Mouse (Mus musculus) adipocyte (in vitro differentiated cells): ENCODE results near the gene Oasl1.
"Not testable (repeated sequence)": the region's sequence is repeated elsewhere in the genome, so short reads cannot be mapped to it uniquely, and the experiment has no call there.

Source experiments
- DNase-seq: peaks from one replicate; pipeline ENCODE4 v3.0.0-alpha.2; 2016; ENCODE audit warnings: low spot score

Gene Oasl1

DNA sequence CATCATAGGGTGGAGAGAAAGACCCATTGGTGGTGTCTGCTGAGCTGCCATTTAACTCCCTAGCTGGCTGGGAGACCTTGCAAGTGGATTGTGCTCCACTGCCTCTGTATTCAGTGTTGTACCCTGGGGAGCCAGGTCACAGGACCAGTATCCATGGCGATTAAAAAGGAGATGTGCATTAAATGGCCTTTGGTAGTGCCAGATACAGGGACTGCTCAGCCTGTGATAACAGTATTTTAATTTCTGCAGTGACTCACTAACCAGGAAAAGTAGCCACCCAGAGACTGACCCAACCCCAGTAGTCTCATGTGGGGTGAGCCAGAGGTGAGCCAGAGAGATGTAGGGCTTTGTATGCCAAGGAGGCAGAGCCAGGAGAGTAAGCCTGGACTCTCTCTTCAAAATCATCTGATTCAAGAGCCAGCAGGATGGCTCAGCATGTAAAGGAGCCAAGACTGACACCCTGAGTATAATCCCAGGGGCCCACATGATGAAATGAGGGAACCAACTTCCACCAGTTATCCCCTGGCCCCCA is 3.2 kb downstream of the Oasl1 start:
- peak; percentile 34 for DNase-seq

DNA sequence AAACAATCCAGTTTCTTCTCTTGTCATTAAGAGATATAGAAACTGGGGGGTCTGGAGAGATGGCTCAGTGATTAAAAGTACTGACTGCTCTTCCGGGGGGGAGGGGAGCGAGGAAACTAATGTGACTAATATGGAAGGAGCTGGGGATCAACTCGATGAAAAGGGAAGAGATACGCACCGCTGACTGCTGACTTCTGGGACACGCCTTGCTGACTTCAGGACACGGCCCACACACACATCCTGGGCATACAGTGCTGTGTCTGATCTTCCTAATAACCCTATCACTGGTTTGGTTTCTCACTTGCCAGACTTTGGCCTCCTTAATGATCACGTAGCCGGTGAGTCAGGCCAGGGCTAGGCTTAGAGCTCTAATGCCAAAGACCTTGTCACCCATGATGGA is 3.7 kb downstream of the Oasl1 start:
- DNase-seq, result no peak

DNA sequence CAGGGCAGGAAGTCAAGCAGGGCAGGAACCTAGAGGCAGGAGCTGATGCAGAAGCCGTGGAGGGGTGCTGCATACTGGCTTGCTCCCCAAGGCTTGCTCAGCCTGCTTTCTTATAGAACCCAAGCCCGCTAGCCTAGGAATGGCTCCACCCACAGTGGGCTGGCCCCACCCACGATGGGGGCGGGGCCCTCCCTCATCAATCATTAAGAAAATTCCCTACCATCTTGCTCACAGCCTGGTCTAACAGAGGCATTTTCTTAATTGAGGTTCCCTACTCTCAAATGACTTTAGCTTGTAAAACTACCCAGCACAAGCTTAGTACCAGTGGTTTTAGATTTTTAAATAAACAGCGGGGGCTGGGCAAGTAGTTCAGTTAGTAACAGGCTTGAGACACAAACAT is 8.6 kb downstream of the Oasl1 start:
- no peak for DNase-seq

DNA sequence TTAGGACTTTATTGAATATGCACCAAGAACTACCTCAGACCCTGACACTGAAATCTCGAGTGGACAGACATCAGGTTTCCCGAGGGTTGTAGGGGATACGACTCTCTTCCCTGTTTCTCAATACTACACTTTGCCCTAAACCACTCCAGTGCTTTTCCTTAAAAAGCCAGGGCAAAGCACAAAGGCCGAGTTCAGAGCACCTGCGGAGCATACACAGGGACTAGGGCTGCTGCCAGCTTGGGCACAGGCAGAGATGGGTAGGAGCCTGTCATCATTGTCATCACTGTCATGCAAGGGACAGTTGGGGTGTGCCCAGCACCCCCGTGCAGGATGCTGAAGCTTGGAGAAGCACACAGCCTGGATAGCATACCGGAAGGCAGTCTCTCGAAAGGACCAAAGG is 10.2 kb downstream of the Oasl1 start:
- DNase-seq, result no peak

DNA sequence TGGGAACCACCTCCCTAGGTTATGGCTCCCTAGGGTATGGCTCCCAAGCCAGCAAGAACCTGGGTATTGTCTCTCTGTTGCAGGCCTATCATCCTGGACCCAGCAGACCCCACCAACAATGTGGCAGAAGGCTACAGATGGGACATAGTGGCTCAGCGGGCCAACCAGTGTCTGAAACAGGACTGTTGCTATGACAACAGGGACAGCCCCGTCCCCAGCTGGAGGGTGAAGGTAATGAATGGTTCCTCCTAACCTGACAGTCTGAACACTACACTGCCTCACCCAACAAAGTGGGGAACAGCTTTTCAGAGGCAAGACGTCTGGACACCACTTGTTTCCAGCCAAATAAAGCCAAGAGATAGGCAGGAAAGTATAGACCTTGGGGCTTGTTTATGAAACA is 12.8 kb downstream of the Oasl1 start:
- no peak for DNase-seq

DNA sequence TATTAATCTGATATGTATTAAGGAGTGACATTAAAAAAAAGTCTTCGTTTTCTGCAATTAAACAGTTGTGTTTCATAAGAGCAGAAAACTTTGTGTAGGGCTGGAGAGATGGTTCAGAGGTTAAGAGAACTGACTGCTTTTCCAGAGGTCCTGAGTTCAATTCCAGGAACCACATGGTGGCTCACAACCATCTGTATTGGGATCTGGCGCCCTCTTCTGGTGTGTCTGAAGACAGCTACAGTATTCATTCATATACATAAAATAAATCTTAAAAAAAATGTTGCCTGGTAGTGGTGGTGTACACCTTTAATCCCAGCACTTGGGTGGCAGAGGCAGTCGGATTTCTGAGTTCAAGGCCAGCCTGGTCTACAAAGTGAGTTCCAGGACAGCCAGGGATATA is 18.1 kb downstream of the Oasl1 start:
- DNase-seq, result not testable (repeated sequence)

DNA sequence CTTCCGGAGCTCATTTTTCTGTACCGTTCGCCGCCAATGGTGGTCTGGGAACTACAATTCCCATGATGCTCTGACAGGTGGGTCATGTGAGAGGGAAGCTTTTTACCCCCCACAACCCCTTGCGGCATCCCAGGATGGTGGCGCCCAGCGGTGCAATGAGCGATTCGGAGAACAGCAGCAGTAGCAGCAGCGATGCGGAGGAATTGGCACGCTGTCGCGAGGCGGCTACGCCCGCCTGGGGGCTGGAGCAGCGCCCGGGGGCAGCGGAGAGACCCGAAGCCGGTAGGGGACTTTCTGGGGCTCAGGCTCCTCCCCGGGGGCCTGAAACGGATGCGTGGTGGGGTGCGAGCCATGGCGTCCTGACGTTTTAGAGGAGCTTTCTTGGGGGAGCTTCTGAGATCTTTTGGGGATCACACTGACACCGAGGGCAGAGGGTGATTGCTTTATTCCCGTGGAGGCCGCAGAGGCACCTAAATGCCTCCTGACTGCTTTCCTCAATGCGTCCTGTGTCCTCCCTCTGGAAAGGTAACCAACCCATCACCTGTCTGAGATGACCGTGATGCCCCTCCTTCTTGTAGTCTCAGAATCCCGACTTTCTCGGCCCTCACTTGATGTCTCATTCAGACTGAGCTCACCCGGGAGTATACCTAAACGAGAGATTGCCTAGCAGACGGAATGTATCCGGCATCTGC is 19.2 kb downstream of the Oasl1 start, which contains the start of gene 2210016L21Rik:
2210016L21Rik (plus strand) TSS at position 85 of the 692 bp plus-strand sequence.
- peak; percentile 84 for DNase-seq

DNA sequence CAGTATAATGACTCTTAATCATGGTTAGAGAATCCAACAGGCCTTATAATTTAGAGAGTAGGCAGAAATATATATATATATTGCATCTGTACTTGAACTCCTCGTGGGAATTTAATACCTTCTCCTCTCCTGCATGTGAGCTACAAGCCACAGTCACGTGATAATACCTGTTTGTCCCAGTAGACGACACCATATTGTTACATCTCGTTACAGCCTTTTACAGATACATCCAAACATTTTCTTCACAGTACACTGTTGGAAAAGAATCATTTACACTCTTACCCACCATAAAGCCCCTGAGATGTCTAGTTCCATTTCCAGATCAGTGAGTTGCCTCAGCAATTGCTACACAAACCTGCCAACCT is 19.7 kb downstream of the Oasl1 start:
- no peak for DNase-seq

DNA sequence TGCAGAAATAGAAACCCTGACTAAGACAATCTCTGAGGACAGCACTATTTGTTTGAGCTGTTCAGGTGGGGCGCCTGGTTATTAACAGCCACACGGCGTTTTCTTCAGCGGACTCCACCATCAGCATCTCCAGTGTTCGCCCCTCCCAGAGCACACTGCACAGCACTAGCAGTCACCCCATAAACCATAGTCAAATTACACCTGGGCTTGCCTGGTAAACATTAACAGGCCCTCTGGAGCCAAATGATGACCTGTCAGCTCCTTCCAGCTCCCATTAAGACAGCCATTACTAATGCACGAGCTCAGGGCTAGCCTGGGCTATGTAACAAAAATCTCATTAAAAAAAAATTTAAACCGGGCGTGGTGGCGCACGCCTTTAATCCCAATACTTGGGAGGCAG is 22.0 kb downstream of the Oasl1 start:
- DNase-seq, result no peak

DNA sequence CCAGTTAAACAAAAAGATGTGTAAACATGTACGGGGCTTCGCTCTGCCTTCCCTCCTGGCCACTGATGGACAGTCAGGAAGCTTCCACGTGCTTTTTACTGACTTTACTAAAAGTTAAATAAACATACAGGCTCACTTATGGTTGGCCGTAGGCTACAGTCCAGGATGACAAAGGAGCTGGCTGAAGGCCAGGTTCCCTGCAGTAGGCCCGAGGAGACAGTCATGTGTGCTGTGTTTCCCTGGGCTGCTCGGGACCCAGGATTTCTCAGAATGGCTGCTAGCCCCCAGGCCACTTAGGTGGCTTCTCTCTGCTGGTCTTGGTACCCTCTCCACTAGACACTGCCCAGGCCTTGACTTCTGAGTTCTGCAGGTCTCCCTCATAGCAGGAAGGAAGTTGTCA is 25.9 kb downstream of the Oasl1 start:
- DNase-seq, result peak; percentile 90

DNA sequence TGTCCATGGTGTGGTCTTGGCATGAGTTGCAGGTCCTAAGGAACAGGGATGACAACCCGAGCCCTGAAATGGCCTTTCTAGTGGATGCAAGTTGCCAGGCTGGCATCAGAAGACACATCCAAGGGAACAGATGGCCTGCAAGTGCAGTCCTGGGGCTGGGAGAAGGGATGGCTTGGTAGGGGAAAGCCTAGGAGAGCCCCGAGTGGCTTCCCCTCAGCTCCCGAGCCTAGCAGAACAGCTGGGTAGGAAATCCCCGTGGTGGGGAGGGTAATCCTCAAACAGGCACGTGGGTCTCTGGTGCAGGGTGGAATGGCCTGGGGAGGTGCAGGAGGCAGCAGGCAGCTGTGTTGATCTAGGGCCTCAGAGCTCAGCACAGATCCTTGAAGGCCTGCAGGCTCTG is 26.3 kb downstream of the Oasl1 start:
- DNase-seq, result no peak

DNA sequence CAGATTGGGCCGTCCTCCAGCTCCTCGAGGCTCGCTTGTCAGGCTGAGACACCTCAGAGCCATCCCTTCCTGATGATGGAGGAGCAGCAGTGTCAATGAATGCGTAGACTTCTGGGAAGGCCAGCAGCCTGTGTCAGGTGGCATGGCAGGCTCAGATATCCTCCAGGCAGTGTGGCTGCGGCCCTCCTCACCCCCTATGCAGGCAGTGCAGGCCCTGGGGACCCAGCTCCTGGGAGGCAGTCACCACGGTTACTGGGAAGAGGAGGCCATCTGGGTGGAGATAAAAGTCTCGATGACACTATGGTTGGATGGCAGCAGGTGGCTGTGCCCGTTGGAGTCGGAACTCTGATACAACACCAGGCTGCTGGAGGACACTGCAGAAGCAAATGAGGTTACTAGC is 26.8 kb downstream of the Oasl1 start:
- DNase-seq, result no peak

DNA sequence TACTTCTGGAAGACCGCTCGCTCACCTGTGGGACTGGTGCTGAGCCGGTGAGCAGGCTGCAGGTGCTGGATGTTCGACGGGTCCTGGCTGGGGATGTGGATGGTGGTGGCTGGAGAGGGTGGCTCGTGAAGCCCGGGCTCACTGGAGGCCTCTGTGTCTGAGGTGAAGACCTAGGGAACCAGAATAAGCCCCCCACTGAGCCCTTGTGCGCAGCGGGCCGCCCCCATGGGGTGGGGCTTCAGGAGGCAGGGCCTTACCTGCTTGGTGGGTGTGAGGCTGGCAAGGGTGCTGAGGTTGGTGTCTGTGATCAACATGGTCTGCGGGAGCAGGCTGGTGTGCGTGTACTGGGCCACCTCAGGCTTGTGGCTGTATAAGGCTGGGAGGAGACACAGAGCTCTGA is 27.6 kb downstream of the Oasl1 start:
- DNase-seq, result no peak

DNA sequence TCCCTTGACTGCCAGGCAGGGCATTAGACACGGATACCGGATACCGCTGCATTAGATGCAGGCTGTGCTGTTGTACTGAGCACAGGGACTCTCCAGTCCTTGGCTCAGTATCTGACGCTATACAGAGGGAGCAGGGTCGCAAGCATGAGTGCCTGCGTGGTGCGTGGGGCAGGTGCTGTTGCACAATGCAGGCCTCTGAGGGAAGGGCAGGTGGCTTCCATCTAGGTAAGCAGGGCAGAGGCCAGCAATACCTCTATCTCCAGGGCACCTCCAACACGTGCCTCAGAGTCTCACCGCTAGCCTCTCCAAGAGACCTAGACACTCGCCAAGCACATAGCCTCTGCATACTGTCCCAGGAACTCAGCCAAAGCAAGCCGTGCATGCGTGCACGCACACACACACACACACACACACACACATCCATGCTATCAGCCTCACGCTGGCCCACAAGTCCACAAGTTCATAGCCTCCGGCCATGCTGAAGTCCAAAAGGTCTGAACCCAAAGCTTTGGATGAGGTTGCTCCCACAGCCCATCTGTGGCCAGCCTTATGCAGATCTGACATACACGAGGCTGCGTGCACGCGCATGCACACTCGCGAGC is 28.3 kb downstream of the Oasl1 start:
- no peak for DNase-seq

DNA sequence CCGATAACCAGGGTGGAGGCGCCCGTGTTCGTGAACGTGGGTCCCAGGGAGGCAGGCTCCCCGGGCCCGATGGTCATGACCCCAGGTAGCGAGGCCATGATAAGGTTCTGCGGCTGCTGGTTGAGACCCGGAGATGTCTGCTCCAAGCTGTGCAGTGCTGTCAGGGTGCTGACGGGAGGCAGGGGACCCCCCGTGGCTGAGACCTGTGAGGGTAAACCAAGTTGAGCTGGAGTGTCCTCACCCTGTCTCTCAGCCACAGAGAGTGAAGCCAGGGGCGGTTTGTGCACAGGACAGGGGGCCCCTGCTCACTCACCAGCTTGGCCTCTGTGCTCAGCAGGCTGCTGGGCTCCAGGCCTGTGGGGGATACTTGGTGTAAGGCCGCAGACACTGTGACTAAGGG is 30.3 kb downstream of the Oasl1 start:
- DNase-seq, result no peak

DNA sequence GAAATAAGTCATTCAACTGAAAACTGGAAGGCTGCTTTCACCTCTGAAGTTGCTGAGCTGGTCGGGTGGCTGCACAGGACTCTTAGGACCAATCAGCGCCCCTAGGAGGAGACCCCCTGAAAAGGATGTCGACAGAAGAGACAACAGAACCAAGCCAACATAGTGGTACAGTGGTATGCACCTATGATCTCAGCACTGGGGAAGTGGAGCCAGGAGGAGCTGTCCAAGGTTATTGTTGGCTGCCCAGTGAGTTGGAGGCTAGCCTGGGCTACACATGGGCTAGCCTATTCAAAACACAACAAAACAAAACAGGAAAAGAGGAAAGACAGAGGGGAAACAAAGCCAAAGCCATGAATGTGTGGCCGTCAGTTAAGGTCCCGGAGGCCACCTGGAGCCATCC is 35.0 kb downstream of the Oasl1 start:
- DNase-seq, result no peak

DNA sequence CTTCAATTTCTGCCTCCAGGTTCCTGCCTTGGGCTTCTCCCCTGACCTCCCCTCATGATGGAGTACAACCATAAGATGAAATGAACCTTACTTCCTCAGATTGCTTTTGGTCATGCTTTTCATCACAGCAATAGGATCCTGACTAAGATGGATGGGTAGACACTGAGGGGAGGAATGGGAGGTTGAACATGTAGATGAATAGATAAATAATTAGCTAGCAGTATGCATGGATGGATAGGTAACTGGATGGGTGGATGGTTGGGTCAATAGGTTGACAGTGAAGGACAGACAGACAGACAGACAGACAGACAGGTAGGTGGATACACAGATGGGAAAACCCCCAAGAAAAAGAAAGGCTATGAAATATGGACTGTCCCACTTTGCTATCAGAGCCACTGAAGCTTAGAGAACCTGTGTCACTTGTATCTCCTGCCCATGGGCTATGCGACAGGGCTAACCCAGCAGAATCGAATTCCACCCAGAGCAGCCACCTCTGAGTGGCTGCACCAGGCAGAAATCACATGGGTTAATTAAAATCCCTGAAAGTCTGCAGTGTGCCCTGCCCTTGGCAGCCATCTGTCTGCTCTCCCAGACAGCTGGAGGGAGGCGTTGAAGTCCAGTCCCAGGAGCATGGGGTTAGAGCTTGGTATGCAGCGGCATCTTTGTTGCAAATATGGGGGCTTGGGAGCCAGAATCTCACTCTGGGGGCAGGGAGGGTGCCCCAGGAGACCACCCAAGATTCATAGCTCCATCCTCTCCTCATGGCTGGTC is 38.7 kb downstream of the Oasl1 start:
- no peak for DNase-seq

DNA sequence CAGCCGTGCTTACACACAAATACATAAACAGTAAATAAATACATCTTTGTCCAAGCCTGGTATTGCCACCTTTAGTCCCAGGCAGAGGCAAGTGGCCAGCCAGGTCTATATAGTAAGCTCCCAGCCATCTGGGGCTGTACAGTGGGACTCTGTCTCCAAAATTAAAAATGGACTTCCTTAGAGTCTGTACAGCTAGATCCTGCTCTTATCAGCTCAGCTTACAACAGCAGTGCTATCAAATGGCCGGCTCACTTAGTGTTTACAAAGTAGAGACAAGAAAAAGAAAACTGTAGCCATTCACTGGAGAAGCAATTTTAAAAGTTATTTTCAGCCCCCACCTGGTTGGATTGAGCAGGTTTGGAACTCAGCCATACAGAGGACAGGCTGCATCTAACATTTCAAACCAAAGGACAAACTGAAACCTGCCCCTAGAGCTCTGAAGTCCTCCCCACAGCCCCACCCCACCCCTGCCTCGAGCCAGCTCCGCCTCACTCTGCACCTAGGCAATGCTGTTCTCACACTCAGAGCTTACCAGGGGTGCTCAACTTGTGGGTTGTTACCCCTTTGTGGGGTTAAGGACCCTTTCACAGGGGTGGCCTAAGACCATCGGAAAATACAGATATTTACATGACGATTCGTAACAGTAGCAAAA is 41.4 kb downstream of the Oasl1 start:
- no peak for DNase-seq

DNA sequence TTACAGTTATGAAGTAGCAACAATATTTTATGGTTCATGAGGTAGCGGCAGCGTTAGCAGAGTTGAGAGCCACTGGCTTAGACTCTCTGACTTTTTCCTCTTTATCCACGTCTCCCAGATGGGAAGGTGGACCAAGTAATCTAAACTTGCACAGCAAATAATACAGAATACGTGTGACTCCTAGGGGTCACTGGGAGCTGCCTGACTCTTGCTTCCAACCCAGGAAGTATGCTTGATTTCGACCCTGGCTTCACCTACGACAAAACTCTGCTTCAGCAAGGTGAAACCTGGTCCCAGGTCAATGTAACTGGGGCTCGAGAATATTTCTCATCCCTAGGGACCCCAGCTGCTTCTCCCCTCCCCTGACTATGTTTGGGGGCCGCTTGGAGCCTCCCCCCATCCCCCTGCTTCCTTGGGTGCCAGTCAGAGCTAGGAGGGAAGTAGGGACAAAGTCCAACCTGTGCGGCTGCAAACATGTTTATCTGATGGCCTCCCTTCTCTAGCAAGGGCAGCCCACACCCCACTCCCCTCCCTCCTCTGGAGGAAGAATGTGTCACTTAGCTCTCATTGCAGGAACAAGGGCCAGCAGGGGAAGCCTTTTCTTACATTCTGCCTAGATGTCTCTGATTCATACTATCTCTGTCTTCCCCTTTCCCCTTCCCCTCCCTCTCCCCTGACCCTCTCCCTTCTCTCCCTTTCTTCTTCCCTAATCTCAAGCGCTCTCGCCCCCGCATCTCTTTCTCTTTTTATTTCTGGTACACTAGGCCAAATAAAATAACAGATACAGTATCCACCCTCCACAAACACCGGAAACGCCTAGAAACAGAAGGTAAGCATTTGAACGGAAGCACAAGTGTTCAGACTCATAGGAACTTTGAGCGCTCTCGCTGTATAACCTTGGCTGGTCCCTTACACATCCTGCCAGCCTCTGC is 42.2 kb downstream of the Oasl1 start:
- DNase-seq, result no peak

DNA sequence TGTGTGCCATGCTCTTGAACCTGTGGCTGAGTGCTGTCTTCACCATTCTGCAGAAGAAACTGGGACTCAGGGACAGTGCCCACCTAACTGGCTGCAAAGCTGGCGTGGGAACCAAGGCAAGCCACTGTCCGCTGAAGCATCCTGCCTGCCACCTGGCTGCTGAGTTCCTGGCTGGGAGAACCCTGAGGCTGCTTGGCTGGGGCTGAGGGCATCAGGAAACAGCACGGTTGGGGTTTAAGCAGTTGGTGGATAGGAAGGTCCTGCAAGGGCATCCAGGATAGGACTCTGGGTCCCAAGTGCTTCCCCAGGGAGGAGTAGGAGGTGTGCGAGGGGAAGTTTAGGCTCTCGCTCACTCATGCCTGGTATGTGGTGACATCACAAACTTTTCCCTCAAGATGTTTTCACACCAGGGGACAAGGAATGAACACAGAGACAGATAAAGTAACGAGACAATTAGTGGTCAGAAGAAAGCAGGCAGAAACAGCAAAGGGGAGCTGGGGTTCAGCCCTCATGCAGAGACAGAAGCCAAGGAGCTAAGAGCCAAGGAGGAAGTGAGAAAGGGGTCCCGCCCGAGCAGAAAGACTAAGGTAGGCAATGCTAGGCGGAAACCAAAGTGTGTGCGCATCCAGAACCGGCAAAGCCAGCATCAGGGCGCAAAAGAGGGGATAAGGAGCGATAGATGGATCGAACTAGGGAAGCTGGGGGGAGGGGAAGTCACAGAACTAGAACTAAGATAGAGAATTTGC is 44.7 kb downstream of the Oasl1 start:
- no peak for DNase-seq

DNA sequence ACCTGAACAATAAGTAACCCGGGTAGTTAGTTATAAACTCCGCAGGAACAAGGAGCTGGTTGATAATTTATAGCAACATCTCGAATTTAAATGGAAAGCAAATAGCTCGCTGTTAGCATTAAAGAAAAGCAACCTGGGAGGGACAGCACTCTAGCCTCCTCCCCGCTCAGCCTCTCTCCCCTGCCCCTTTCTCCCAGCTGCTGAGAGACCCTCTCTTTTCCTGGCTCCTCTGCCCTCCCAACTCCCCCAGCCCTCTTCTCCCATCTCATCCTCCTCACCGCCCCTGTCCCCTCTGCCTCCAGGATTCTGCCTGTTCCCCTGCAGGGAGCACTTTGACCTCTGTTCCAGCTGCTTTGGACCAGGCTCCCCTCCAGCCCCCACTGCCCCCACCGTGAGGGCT is 45.6 kb downstream of the Oasl1 start:
- DNase-seq, result no peak
